Mouse (Mus musculus): ENCODE data around the gene Gpr143. TPM values are rescaled to one million over a fixed set of nuclear protein-coding genes. Genes with fewer than 3 reads are reported as not detected.
"Not testable (repeated sequence)": the region's sequence is repeated elsewhere in the genome, so short reads cannot be mapped to it uniquely, and the experiment has no call there.

The Gpr143 gene
- polyA plus RNA-seq, 1 experiment: not detected

DNA sequence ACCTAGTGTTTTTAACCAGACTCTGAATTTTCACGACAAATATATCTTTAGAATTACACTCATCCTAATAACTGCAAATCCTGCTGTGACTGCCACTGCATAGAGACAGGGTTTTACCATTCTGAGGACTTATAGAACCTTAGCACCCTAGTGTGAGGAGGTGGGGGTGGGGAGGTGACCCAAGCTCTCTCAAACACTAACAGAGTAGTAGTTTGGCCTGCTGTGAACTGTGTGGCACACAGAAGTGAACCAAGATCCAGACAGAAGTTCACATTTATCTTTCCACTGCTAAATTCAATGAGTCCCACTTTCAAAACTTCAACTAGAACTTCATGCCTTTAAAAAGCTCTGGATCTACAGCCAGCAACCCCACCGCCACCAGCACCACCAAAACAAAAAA lies 18.9 kb upstream of the Gpr143 start:
- TF ChIP-seq TAL1 (IDR thresholded peaks at IDR 0.05; ENCODE audit: low read length) (no peak), GATA1 (IDR thresholded peaks at IDR 0.05; ENCODE audit: low read length) (no peak)
- Histone ChIP-seq H3K27me3 (ENCODE audit: control insufficient read depth) (peaks cover 3% of the 10 kb centered on the region; the same call in 1 of the 2 replicates), H3K4me3 (replicated peaks) (no peak overlapping the region), H3K36me3 (ENCODE audit: control insufficient read depth) (no peaks in the 10 kb centered on the region), H3K9me3 (ENCODE audit: control insufficient read depth, low read length) (no peaks in the 10 kb centered on the region), H3K4me1 (ENCODE audit: control insufficient read depth) (no peaks in the 10 kb centered on the region)

DNA sequence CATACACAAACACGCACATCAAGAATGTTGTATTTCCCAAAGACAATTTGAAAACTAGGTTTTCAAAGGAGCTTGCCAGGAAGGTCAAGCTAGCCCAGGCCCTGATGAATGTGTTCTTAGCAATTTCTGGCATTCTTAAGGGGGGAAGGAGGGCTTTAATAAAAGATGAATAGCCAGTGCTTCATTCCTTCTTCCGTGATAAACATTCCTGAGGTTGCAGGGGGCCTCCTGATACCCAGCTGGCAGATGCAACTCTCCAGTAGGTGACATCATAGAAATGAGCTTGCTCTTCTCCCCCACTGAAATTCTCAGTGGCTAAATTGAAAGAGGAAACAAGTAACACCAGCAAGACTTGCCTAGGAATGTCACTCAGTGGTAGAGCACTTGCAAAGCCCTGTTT lies 17.6 kb upstream of the Gpr143 start:
- no peak for TF ChIP-seq TAL1 (IDR thresholded peaks at IDR 0.05; ENCODE audit: low read length)
- no peak for TF ChIP-seq GATA1 (IDR thresholded peaks at IDR 0.05; ENCODE audit: low read length)
- H3K27me3 ChIP-seq (ENCODE audit: control insufficient read depth): peaks cover 16% of the 10 kb centered on the region
- no peaks in the 10 kb centered on the region; the same call in 1 of the 2 replicates for H3K9me3 ChIP-seq (ENCODE audit: control insufficient read depth, low read length)
- H3K4me3 ChIP-seq (replicated peaks): no peak overlapping the region
- H3K36me3 ChIP-seq (ENCODE audit: control insufficient read depth): no peaks in the 10 kb centered on the region
- H3K4me1 ChIP-seq (ENCODE audit: control insufficient read depth): no peaks in the 10 kb centered on the region

- H3K36me3 ChIP-seq (ENCODE audit: control insufficient read depth): no peaks in the 10 kb centered on the region
- no peaks in the 10 kb centered on the region for H3K4me1 ChIP-seq (ENCODE audit: control insufficient read depth)
- H3K4me3 ChIP-seq (replicated peaks): peak within 1 kb of the TSS; percentile 49
- TF ChIP-seq TAL1 (IDR thresholded peaks at IDR 0.05; ENCODE audit: low read length): no peak
- TF ChIP-seq GATA1 (IDR thresholded peaks at IDR 0.05; ENCODE audit: low read length): no peak
- H3K9me3 ChIP-seq (ENCODE audit: control insufficient read depth, low read length): peaks cover 4% of the 10 kb centered on the region; the same call in 1 of the 2 replicates
- H3K27me3 ChIP-seq (ENCODE audit: control insufficient read depth): peaks cover 35% of the 10 kb centered on the region
Measured at GRCm38 (mm10) chrX:152768891-152769599, 12.7 kb upstream of the Gpr143 start, which contains the start of gene Shroom2. Gene Shroom2 (minus strand): TSS chrX:152769465.

DNA sequence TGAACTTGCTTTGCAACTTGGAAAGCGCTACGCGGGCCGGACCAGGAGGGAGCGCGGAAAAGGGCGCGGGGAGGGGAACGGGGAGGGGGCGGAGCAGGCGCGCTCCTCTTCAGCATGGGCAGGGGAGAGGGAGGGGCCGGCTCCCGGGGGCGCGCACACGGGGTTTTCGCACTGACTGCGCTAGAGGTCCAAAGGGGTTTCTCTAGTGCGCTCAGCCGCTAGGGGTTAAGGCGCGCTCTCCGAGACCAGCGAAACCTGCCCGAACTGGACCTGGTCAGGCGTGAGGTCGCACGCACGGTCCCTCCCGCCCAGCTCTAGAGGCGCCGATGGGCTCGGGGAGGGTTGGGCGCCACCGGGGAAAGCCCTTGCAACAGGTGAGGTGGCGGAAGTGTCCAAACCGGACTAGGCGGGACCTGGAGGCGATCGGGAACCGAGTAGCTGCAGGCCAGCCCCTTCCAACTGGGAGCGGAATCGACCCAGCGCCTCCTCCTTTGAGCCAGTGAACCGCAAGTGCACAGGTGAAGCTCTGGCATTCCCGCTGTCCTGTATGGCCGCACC lies 12.0 kb upstream of the Gpr143 start:
- Histone ChIP-seq H3K4me3 (replicated peaks) (peak overlapping the region; percentile 49), H3K4me1 (ENCODE audit: control insufficient read depth) (no peaks in the 10 kb centered on the region), H3K9me3 (ENCODE audit: control insufficient read depth, low read length) (peaks cover 4% of the 10 kb centered on the region; the same call in 1 of the 2 replicates), H3K36me3 (ENCODE audit: control insufficient read depth) (no peaks in the 10 kb centered on the region), H3K27me3 (ENCODE audit: control insufficient read depth) (peaks cover 35% of the 10 kb centered on the region)
- TF ChIP-seq TAL1 (IDR thresholded peaks at IDR 0.05; ENCODE audit: low read length): no peak
- no peak for TF ChIP-seq GATA1 (IDR thresholded peaks at IDR 0.05; ENCODE audit: low read length)

- Histone ChIP-seq H3K27me3 (ENCODE audit: control insufficient read depth) (0 out of 2 replicates have a peak, but pooled peaks cover 3% of the 10 kb centered on the region), H3K4me3 (replicated peaks) (no peak overlapping the region), H3K36me3 (ENCODE audit: control insufficient read depth) (no peaks in the 10 kb centered on the region), H3K4me1 (ENCODE audit: control insufficient read depth) (no peaks in the 10 kb centered on the region), H3K9me3 (ENCODE audit: control insufficient read depth, low read length) (no peaks in the 10 kb centered on the region)
- TF ChIP-seq TAL1 (IDR thresholded peaks at IDR 0.05; ENCODE audit: low read length) (no peak), GATA1 (IDR thresholded peaks at IDR 0.05; ENCODE audit: low read length) (no peak)
Measured at GRCm38 (mm10) chrX:152788129-152788528, 6.4 kb downstream of the Gpr143 start.

GRCm38 (mm10) chrX:152788611-152789010 lies 6.9 kb downstream of the Gpr143 start:
- Histone ChIP-seq H3K4me3 (replicated peaks) (no peak overlapping the region), H3K4me1 (ENCODE audit: control insufficient read depth) (no peaks in the 10 kb centered on the region), H3K27me3 (ENCODE audit: control insufficient read depth) (0 out of 2 replicates have a peak, but pooled peaks cover 3% of the 10 kb centered on the region), H3K36me3 (ENCODE audit: control insufficient read depth) (no peaks in the 10 kb centered on the region), H3K9me3 (ENCODE audit: control insufficient read depth, low read length) (no peaks in the 10 kb centered on the region)
- TF ChIP-seq GATA1 (IDR thresholded peaks at IDR 0.05; ENCODE audit: low read length): no peak
- TF ChIP-seq TAL1 (IDR thresholded peaks at IDR 0.05; ENCODE audit: low read length): no peak

- no peak for TF ChIP-seq GATA1 (IDR thresholded peaks at IDR 0.05; ENCODE audit: low read length)
- TF ChIP-seq TAL1 (IDR thresholded peaks at IDR 0.05; ENCODE audit: low read length): no peak
- no peaks in the 10 kb centered on the region for H3K27me3 ChIP-seq (ENCODE audit: control insufficient read depth)
- no peaks in the 10 kb centered on the region for H3K9me3 ChIP-seq (ENCODE audit: control insufficient read depth, low read length)
- H3K4me3 ChIP-seq (replicated peaks): no peak overlapping the region
- H3K36me3 ChIP-seq (ENCODE audit: control insufficient read depth): no peaks in the 10 kb centered on the region
- no peaks in the 10 kb centered on the region for H3K4me1 ChIP-seq (ENCODE audit: control insufficient read depth)
Measured at GRCm38 (mm10) chrX:152805317-152805716, 23.6 kb downstream of the Gpr143 start.

DNA sequence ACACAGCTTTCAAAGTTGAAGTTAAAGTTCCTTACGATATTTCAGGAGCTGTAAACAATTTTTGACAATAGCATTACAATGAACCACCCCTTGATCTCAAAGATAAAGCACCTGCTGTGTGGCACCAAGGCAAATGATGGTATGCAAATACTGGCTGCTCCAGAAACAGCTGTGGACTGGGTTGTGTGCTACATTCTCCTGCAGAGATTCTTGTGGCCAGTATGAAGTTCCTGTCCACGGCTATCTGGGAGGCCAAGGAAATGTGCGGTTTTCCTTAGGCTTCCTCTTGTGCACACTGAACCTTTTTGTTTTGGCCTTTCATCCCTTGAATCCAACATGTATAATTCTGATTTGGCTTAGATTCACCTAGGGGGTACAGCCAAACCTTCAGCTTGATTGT lies 31.6 kb downstream of the Gpr143 start:
- H3K4me1 ChIP-seq (ENCODE audit: control insufficient read depth): no peaks in the 10 kb centered on the region
- H3K9me3 ChIP-seq (ENCODE audit: control insufficient read depth, low read length): no peaks in the 10 kb centered on the region
- H3K4me3 ChIP-seq (replicated peaks): no peak overlapping the region
- no peaks in the 10 kb centered on the region for H3K27me3 ChIP-seq (ENCODE audit: control insufficient read depth)
- TF ChIP-seq TAL1 (IDR thresholded peaks at IDR 0.05; ENCODE audit: low read length): no peak
- no peak for TF ChIP-seq GATA1 (IDR thresholded peaks at IDR 0.05; ENCODE audit: low read length)
- no peaks in the 10 kb centered on the region for H3K36me3 ChIP-seq (ENCODE audit: control insufficient read depth)

GRCm38 (mm10) chrX:152818996-152819395 lies 37.3 kb downstream of the Gpr143 start:
- no peaks in the 10 kb centered on the region for H3K36me3 ChIP-seq (ENCODE audit: control insufficient read depth)
- no peaks in the 10 kb centered on the region for H3K27me3 ChIP-seq (ENCODE audit: control insufficient read depth)
- no peaks in the 10 kb centered on the region for H3K4me1 ChIP-seq (ENCODE audit: control insufficient read depth)

GRCm38 (mm10) chrX:152831003-152831550 lies 49.4 kb downstream of the Gpr143 start:
- H3K4me3 ChIP-seq (replicated peaks); H3K4me1 ChIP-seq (ENCODE audit: control insufficient read depth); H3K36me3 ChIP-seq (ENCODE audit: control insufficient read depth); H3K27me3 ChIP-seq (ENCODE audit: control insufficient read depth); H3K9me3 ChIP-seq (ENCODE audit: control insufficient read depth, low read length): not testable (repeated sequence)

More at GRCm38 (mm10) chrX:152818996-152819395, 37.3 kb downstream of the Gpr143 start:
- no peaks in the 10 kb centered on the region for H3K9me3 ChIP-seq (ENCODE audit: control insufficient read depth, low read length)
- no peak overlapping the region for H3K4me3 ChIP-seq (replicated peaks)
- TF ChIP-seq TAL1 (IDR thresholded peaks at IDR 0.05; ENCODE audit: low read length): no peak
- TF ChIP-seq GATA1 (IDR thresholded peaks at IDR 0.05; ENCODE audit: low read length): no peak

GRCm38 (mm10) chrX:152834940-152835339 lies 53.2 kb downstream of the Gpr143 start:
- not testable (repeated sequence) for H3K4me1 ChIP-seq (ENCODE audit: control insufficient read depth); H3K36me3 ChIP-seq (ENCODE audit: control insufficient read depth); H3K27me3 ChIP-seq (ENCODE audit: control insufficient read depth); H3K4me3 ChIP-seq (replicated peaks); H3K9me3 ChIP-seq (ENCODE audit: control insufficient read depth, low read length)
